8 mouse cellular contexts compared by ENCODE assay signal in the genomic region with DNA sequence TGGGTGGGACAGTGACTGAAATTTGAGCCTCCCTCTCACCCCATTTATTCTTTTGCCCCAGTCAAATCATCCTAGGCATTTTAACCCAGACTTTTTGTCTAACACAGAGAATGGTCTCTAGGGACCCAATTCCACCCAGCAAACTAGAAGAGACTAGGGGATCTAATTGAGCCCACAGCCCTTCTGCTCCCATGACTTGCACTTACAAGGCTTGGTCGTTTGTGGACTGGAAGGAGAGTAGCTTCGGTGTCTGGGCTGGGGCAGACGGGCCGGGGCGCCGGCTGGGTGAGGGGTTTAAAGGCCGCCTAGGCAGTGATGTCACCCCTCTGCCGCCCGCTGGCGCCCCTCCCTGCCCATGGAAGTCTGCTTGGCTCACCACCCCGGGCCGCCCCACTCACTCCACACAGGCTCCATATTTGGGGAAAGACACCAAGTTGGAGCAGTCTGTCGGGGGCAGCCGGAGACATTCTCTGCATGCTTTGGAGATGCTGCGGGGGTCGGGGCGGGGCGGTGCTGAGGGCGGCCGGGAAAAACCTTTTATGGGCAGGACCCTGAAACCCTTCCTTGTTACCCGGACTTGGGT. TPM values are rescaled to one million over a fixed set of nuclear protein-coding genes. Genes with fewer than 3 reads are reported as not detected.
DNase-seq lines count a peak whose midpoint lies in the region; ATAC-seq and TF ChIP-seq lines count a peak whose summit lies in the region.

A gene (minus strand): TSS at position 431 of the 583 bp plus-strand sequence.

- no peak within 1 kb of the TSS for H3K27ac ChIP-seq in ES-Bruce4 (ENCODE audit: insufficient read depth, low read length)
- no peak within 1 kb of the TSS for H3K27ac ChIP-seq in forebrain, postnatal 0 days (ENCODE audit: low read depth, low read length)
- H3K27ac ChIP-seq in hindbrain, embryonic 13.5 days, result no peak within 1 kb of the TSS
- H3K27ac ChIP-seq in lung, embryonic 14.5 days (ENCODE audit: low read depth), result peak within 1 kb of the TSS; percentile 77
- H3K27ac ChIP-seq in stomach, embryonic 16.5 days (ENCODE audit: low read length), result peak within 1 kb of the TSS; percentile 80

- no peak within 1 kb of the TSS; the same call in 1 of the 2 replicates for H3K4me3 ChIP-seq in ES-Bruce4 (ENCODE audit: low read depth, low read length)
- no peak within 1 kb of the TSS for H3K4me3 ChIP-seq in forebrain, postnatal 0 days (ENCODE audit: low read depth, low read length)
- no peak within 1 kb of the TSS for H3K4me3 ChIP-seq in hindbrain, embryonic 13.5 days
- peak within 1 kb of the TSS; percentile 28 for H3K4me3 ChIP-seq in lung, embryonic 14.5 days (ENCODE audit: low read depth, low read length)
- H3K4me3 ChIP-seq in stomach, embryonic 16.5 days (replicated peaks; ENCODE audit: low read length), result peak within 1 kb of the TSS; percentile 41

- peak within 1 kb of the TSS; percentile 24; the same call in 1 of the 2 replicates for H3K4me2 ChIP-seq in forebrain, postnatal 0 days (ENCODE audit: low read depth)
- H3K4me2 ChIP-seq in hindbrain, embryonic 13.5 days, result peak within 1 kb of the TSS; percentile 35
- H3K4me2 ChIP-seq in lung, embryonic 14.5 days, result peak within 1 kb of the TSS; percentile 61
- peak within 1 kb of the TSS; percentile 45 for H3K4me2 ChIP-seq in stomach, embryonic 16.5 days (ENCODE audit: low read depth, low read length)

- no peaks in the 10 kb centered on the region for H3K36me3 ChIP-seq in ES-Bruce4 (ENCODE audit: control insufficient read depth, insufficient read depth, low read length, poor library complexity, severe bottlenecking)
- peaks cover 34% of the 10 kb centered on the region for H3K36me3 ChIP-seq in forebrain, postnatal 0 days (ENCODE audit: insufficient read depth)
- peaks cover 45% of the 10 kb centered on the region for H3K36me3 ChIP-seq in hindbrain, embryonic 13.5 days
- H3K36me3 ChIP-seq in lung, embryonic 14.5 days (ENCODE audit: insufficient read depth), result peaks cover 28% of the 10 kb centered on the region
- H3K36me3 ChIP-seq in stomach, embryonic 16.5 days (ENCODE audit: control insufficient read depth, insufficient read depth, low read length), result no peaks in the 10 kb centered on the region

- no peaks in the 10 kb centered on the region for H3K4me1 ChIP-seq in ES-Bruce4 (ENCODE audit: control insufficient read depth, insufficient read depth, low read length)
- no peaks in the 10 kb centered on the region for H3K4me1 ChIP-seq in forebrain, postnatal 0 days (ENCODE audit: insufficient read depth)
- H3K4me1 ChIP-seq in hindbrain, embryonic 13.5 days (replicated peaks), result peaks cover 9% of the 10 kb centered on the region
- peaks cover 7% of the 10 kb centered on the region; the same call in 1 of the 2 replicates for H3K4me1 ChIP-seq in lung, embryonic 14.5 days (ENCODE audit: insufficient read depth)
- peaks cover 15% of the 10 kb centered on the region for H3K4me1 ChIP-seq in stomach, embryonic 16.5 days (ENCODE audit: control insufficient read depth, insufficient read depth, low read length)

- WGBS in forebrain, postnatal 0 days, result 10% methylated on average over 21 of the region's 21 CpGs
- 15% methylated on average over 21 of the region's 21 CpGs for WGBS in hindbrain, embryonic 13.5 days
- WGBS in lung, embryonic 14.5 days, result 2% methylated on average over 21 of the region's 21 CpGs
- WGBS in stomach, embryonic 16.5 days, result 3% methylated on average over 21 of the region's 21 CpGs

- H3K9ac ChIP-seq in ES-Bruce4 (ENCODE audit: low read depth, poor library complexity, severe bottlenecking), result peak within 1 kb of the TSS; percentile 48
- H3K9ac ChIP-seq in forebrain, postnatal 0 days, result no peak within 1 kb of the TSS
- peak within 1 kb of the TSS; percentile 35 for H3K9ac ChIP-seq in hindbrain, embryonic 13.5 days
- H3K9ac ChIP-seq in lung, embryonic 14.5 days, result peak within 1 kb of the TSS; percentile 46
- H3K9ac ChIP-seq in stomach, embryonic 16.5 days (ENCODE audit: low read length), result peak within 1 kb of the TSS; percentile 69

- no peak for TF ChIP-seq EP300 in ES-Bruce4 (IDR thresholded peaks at IDR 0.05; ENCODE audit: insufficient read depth, low read depth, low read length)

- no peak for TF ChIP-seq CTCF in ES-Bruce4 (IDR thresholded peaks at IDR 0.05; ENCODE audit: low read depth, low read length)
- no peak for TF ChIP-seq CTCF in forebrain, postnatal 0 days (IDR thresholded peaks at IDR 0.05; ENCODE audit: low read depth)
- no peak for TF ChIP-seq CTCF in lung, embryonic 14.5 days (IDR thresholded peaks at IDR 0.05; ENCODE audit: low read depth)

- no peaks in the 10 kb centered on the region for H3K9me3 ChIP-seq in ES-Bruce4 (replicated peaks; ENCODE audit: control insufficient read depth, insufficient read depth, low read length, poor library complexity, severe bottlenecking)
- no peaks in the 10 kb centered on the region for H3K9me3 ChIP-seq in forebrain, postnatal 0 days (ENCODE audit: low read length)
- no peaks in the 10 kb centered on the region for H3K9me3 ChIP-seq in hindbrain, embryonic 13.5 days
- no peaks in the 10 kb centered on the region for H3K9me3 ChIP-seq in lung, embryonic 14.5 days (ENCODE audit: low read depth, low read length)
- no peaks in the 10 kb centered on the region for H3K9me3 ChIP-seq in stomach, embryonic 16.5 days (replicated peaks; ENCODE audit: control insufficient read depth, low read length)

- TF ChIP-seq POLR2A in ES-Bruce4 (IDR thresholded peaks at IDR 0.05; ENCODE audit: insufficient read depth, low read length), result no peak

- DNase-seq in adrenal gland, adult 2 months, result peak; percentile 42
- no peak for DNase-seq in forebrain, postnatal 0 days
- peak; percentile 79 for DNase-seq in lung, embryonic 14.5 days
- DNase-seq in layer of hippocampus, postnatal 36 days, result no peak

- H3K27me3 ChIP-seq in ES-Bruce4 (ENCODE audit: control insufficient read depth, insufficient read depth, low read length, poor library complexity, severe bottlenecking), result no peaks in the 10 kb centered on the region
- no peaks in the 10 kb centered on the region for H3K27me3 ChIP-seq in forebrain, postnatal 0 days (ENCODE audit: insufficient read depth, low read length)
- peaks cover 4% of the 10 kb centered on the region; the same call in 1 of the 2 replicates for H3K27me3 ChIP-seq in hindbrain, embryonic 13.5 days
- H3K27me3 ChIP-seq in lung, embryonic 14.5 days (ENCODE audit: insufficient read depth, low read length), result no peaks in the 10 kb centered on the region
- H3K27me3 ChIP-seq in stomach, embryonic 16.5 days (ENCODE audit: control insufficient read depth, insufficient read depth, low read length), result no peaks in the 10 kb centered on the region

- ATAC-seq in forebrain, postnatal 0 days, result peak; percentile 42; the same call in 1 of the 2 replicates
- no peak for ATAC-seq in hindbrain, embryonic 13.5 days (ENCODE audit: low FRiP score)
- ATAC-seq in lung, embryonic 14.5 days (ENCODE audit: insufficient read depth), result peak; percentile 81
- peak; percentile 86 for ATAC-seq in stomach, embryonic 16.5 days (ENCODE audit: insufficient read depth, low FRiP score)
- no peak for ATAC-seq in granulocyte monocyte progenitor cell, adult 5-6 weeks (replicated peaks; ENCODE audit: poor library complexity, severe bottlenecking)

RNA-seq across cellular contexts. Expression of the gene that starts here (rescaled TPM):
- polyA plus RNA-seq in ES-Bruce4 (2011; ENCODE audit: insufficient read depth, insufficient read length, low read depth, missing spikeins), result 222 and 250 TPM in 2 replicates
- 100 to 1,000 TPM in 1 of 2 experiments, 10 to 100 TPM in 1; 80.8 to 268 TPM for total RNA-seq in adrenal gland, adult 2 months (2021)
- polyA plus RNA-seq in adrenal gland, adult 2 months (2012; rRNA removed), result 59.9 and 80.9 TPM in 2 replicates
- total RNA-seq in forebrain, postnatal 0 days (2014; rRNA removed), result 5.6 and 7.7 TPM in 2 replicates
- 3.5 and 3.7 TPM in 2 replicates for polyA plus RNA-seq in forebrain, postnatal 0 days (2015; fragmentation: Nextera tagmentation; extraction: Ambion mirVana)
- 7.9 and 8.6 TPM in 2 replicates for polyA plus RNA-seq in hindbrain, embryonic 13.5 days (2015; fragmentation: Nextera tagmentation; extraction: Ambion mirVana)
- 147 and 150 TPM in 2 replicates for polyA plus RNA-seq in lung, embryonic 14.5 days (2014; fragmentation: Nextera tagmentation; extraction: Ambion mirVana)
- polyA plus RNA-seq in stomach, embryonic 16.5 days (2015; fragmentation: Nextera tagmentation; extraction: Ambion mirVana), result 572 and 707 TPM in 2 replicates
- 1 to 10 TPM; 7.8 to 9.3 TPM for total RNA-seq in layer of hippocampus, postnatal 36 days (2021)
- not detected in 2 replicates for total RNA-seq in granulocyte monocyte progenitor cell, adult 5-6 weeks (2014; fragmentation: Nextera tagmentation)
- total RNA-seq in granulocyte monocyte progenitor cell, adult 5-6 weeks (2017), result not detected in 2 replicates

Comparison
In these comparisons a context has a peak if more than half of its experiments do, and no peak if none do; other contexts are left out.
1. H3K27ac ChIP-seq: peak in lung, embryonic 14.5 days (single experiment) and stomach, embryonic 16.5 days (single experiment); none in ES-Bruce4 (single experiment), forebrain, postnatal 0 days (single experiment) and hindbrain, embryonic 13.5 days (single experiment).
2. H3K4me3 ChIP-seq: peak in lung, embryonic 14.5 days (single experiment) and stomach, embryonic 16.5 days (single experiment); none in ES-Bruce4 (single experiment), forebrain, postnatal 0 days (single experiment) and hindbrain, embryonic 13.5 days (single experiment).
3. DNase-seq: peak in adrenal gland, adult 2 months (single experiment) and lung, embryonic 14.5 days (single experiment); none in forebrain, postnatal 0 days (single experiment) and layer of hippocampus, postnatal 36 days (0 of 2).
4. ATAC-seq: peak in forebrain, postnatal 0 days (single experiment), lung, embryonic 14.5 days (single experiment) and stomach, embryonic 16.5 days (single experiment); none in hindbrain, embryonic 13.5 days (single experiment) and granulocyte monocyte progenitor cell, adult 5-6 weeks (single experiment).
5. Peak in every context shown above with its lines, with median percentiles within 50 percentile points of each other: H3K4me2 ChIP-seq.